Comparison of ENCODE assay signal across 11 mouse cellular contexts in genomic region chr16:91838771-91839170, GRCm38 (mm10).
DNase-seq lines count a peak whose midpoint lies in the region; ATAC-seq and TF ChIP-seq lines count a peak whose summit lies in the region.
"Had no signal": no experiment of that assay in that cellular context is flagged by ENCODE, and none has a peak within 500 bp of the region (broad histone marks: within the 10 kb centered on the region; RNA-seq: fewer than 3 reads in every experiment).

No protein-coding gene starts in this region.

- DNase-seq in heart, postnatal 0 days (ENCODE audit: low spot score), result no peak
- DNase-seq in heart, adult 8-10 months (ENCODE audit: low spot score), result no peak
- peak; percentile 83 for DNase-seq in midbrain, embryonic 11.5 days (ENCODE audit: low spot score, missing footprints)
- DNase-seq in cerebellum, adult 9-10 months, result peak; percentile 55
- DNase-seq: thymus, postnatal 14 days had no signal

- 0 out of 2 replicates have a peak, but pooled peaks have one; percentile 13 for TF ChIP-seq CTCF in heart, postnatal 0 days (IDR thresholded peaks at IDR 0.05; ENCODE audit: low read depth)

- H3K79me2 ChIP-seq in macrophage (ENCODE audit: inconsistent target), result no peaks in the 10 kb centered on the region; the same call in 1 of the 2 replicates

- no peak overlapping the region for H3K27ac ChIP-seq in heart, postnatal 0 days (ENCODE audit: low read depth)
- no peak overlapping the region for H3K27ac ChIP-seq in midbrain, embryonic 11.5 days (ENCODE audit: low read depth, low read length)
- H3K27ac ChIP-seq in midbrain, embryonic 16.5 days (ENCODE audit: low read length), result no peak overlapping the region
- 0 out of 2 replicates have a peak overlapping the region, but pooled peaks have one; percentile 92 for H3K27ac ChIP-seq in macrophage
- H3K27ac ChIP-seq: embryonic facial prominence, embryonic 12.5 days; heart, embryonic 10.5 days had no signal

- no peaks in the 10 kb centered on the region for H3K9me3 ChIP-seq in heart, postnatal 0 days (replicated peaks; ENCODE audit: control insufficient read depth, low read length)
- no peaks in the 10 kb centered on the region for H3K9me3 ChIP-seq in midbrain, embryonic 11.5 days (ENCODE audit: control insufficient read depth, low read length)
- no peaks in the 10 kb centered on the region for H3K9me3 ChIP-seq in midbrain, embryonic 16.5 days (replicated peaks; ENCODE audit: control insufficient read depth, low read length, poor library complexity, severe bottlenecking)
- H3K9me3 ChIP-seq: embryonic facial prominence, embryonic 12.5 days; heart, embryonic 10.5 days had no signal

- no peak overlapping the region for H3K4me3 ChIP-seq in heart, postnatal 0 days (ENCODE audit: low read depth, low read length)
- H3K4me3 ChIP-seq in midbrain, embryonic 11.5 days (ENCODE audit: low read depth, low read length), result no peak overlapping the region
- H3K4me3 ChIP-seq in midbrain, embryonic 16.5 days (ENCODE audit: low read depth, low read length), result no peak overlapping the region
- H3K4me3 ChIP-seq in macrophage (ENCODE audit: inconsistent target), result no peak overlapping the region
- H3K4me3 ChIP-seq: embryonic facial prominence, embryonic 12.5 days had no signal

- peaks cover 16% of the 10 kb centered on the region; the same call in 1 of the 2 replicates for H3K4me1 ChIP-seq in heart, postnatal 0 days (ENCODE audit: control insufficient read depth, insufficient read depth)
- peaks cover 18% of the 10 kb centered on the region for H3K4me1 ChIP-seq in midbrain, embryonic 11.5 days (ENCODE audit: control insufficient read depth, insufficient read depth, low read length)
- peaks cover 5% of the 10 kb centered on the region; the same call in 1 of the 2 replicates for H3K4me1 ChIP-seq in midbrain, embryonic 16.5 days (ENCODE audit: control insufficient read depth, insufficient read depth, low read length)

- H3K4me2 ChIP-seq in heart, postnatal 0 days (ENCODE audit: low read depth, low read length), result no peak overlapping the region
- H3K4me2 ChIP-seq in midbrain, embryonic 11.5 days, result no peak overlapping the region
- H3K4me2 ChIP-seq in midbrain, embryonic 16.5 days (ENCODE audit: low read length), result no peak overlapping the region
- H3K4me2 ChIP-seq: embryonic facial prominence, embryonic 12.5 days had no signal

- WGBS in heart, postnatal 0 days, result 82% methylated on average over 11 of the region's 11 CpGs
- WGBS in midbrain, embryonic 11.5 days, result 90% methylated on average over 11 of the region's 11 CpGs
- WGBS in midbrain, embryonic 16.5 days, result 87% methylated on average over 11 of the region's 11 CpGs
- 97% methylated on average over 9 of the region's 11 CpGs for WGBS in macrophage (ENCODE audit: missing documents)

- H3K9ac ChIP-seq in heart, postnatal 0 days (replicated peaks; ENCODE audit: low read depth, low read length), result no peak overlapping the region
- no peak overlapping the region for H3K9ac ChIP-seq in midbrain, embryonic 11.5 days (ENCODE audit: low read length)
- H3K9ac ChIP-seq in midbrain, embryonic 16.5 days (ENCODE audit: low read depth, low read length), result no peak overlapping the region
- H3K9ac ChIP-seq: embryonic facial prominence, embryonic 12.5 days had no signal

- peaks cover 17% of the 10 kb centered on the region; the same call in 1 of the 2 replicates for H3K36me3 ChIP-seq in heart, postnatal 0 days (replicated peaks; ENCODE audit: control insufficient read depth, insufficient read depth, low read length)
- peaks cover 3% of the 10 kb centered on the region for H3K36me3 ChIP-seq in midbrain, embryonic 11.5 days (ENCODE audit: control insufficient read depth, insufficient read depth, low read length)
- H3K36me3 ChIP-seq in midbrain, embryonic 16.5 days (ENCODE audit: control insufficient read depth, insufficient read depth, low read length), result peaks cover 3% of the 10 kb centered on the region
- peaks cover 15% of the 10 kb centered on the region for H3K36me3 ChIP-seq in macrophage (ENCODE audit: inconsistent target)

- H3K27me3 ChIP-seq in heart, postnatal 0 days (ENCODE audit: control insufficient read depth, insufficient read depth, low read length), result no peaks in the 10 kb centered on the region
- no peaks in the 10 kb centered on the region for H3K27me3 ChIP-seq in midbrain, embryonic 11.5 days (ENCODE audit: control insufficient read depth, insufficient read depth, low read length)
- no peaks in the 10 kb centered on the region for H3K27me3 ChIP-seq in midbrain, embryonic 16.5 days (ENCODE audit: control insufficient read depth, insufficient read depth, low read depth, low read length)
- H3K27me3 ChIP-seq: embryonic facial prominence, embryonic 12.5 days had no signal

- no peak for TF ChIP-seq EP300 in heart, postnatal 0 days (IDR thresholded peaks at IDR 0.05; ENCODE audit: low read depth)

- no peak for ATAC-seq in heart, postnatal 0 days (ENCODE audit: insufficient read depth, low read depth)
- no peak for ATAC-seq in midbrain, embryonic 11.5 days (ENCODE audit: low FRiP score)
- ATAC-seq in midbrain, embryonic 16.5 days, result no peak
- ATAC-seq in erythroblast, adult 5-6 weeks (replicated peaks; ENCODE audit: low FRiP score, poor library complexity, severe bottlenecking), result no peak
- ATAC-seq: inflammation-experienced regulatory T-cells, adult 6 months had no signal

Comparison
In these comparisons a context has a peak if more than half of its experiments do, and no peak if none do; other contexts are left out.
1. DNase-seq: peak in midbrain, embryonic 11.5 days (single experiment) and cerebellum, adult 9-10 months (single experiment); none in heart, postnatal 0 days (single experiment) and heart, adult 8-10 months (single experiment).